Mouse (Mus musculus): Measurements from ENCODE around the gene Tatdn3. TPM values are rescaled to one million over a fixed set of nuclear protein-coding genes. Genes with fewer than 3 reads are reported as not detected.

Tatdn3 gene
- total RNA-seq, 4 experiments from 2014 or later, result 33.7 to 56.3 (median 49.8) TPM

GRCm38 (mm10) chr1:191075199-191075883 is 12.6 kb upstream of the Tatdn3 start:
- DNase-seq (ENCODE audit: low spot score in 2 of 2), result peak in 1 of 2 experiments; percentile 63

- DNase-seq (ENCODE audit: low spot score in 2 of 2), result no peak
Measured at GRCm38 (mm10) chr1:191073486-191073885, 10.8 kb upstream of the Tatdn3 start.

- peak in 1 of 2 experiments; percentile 18 for DNase-seq (ENCODE audit: low spot score in 2 of 2)
Measured at GRCm38 (mm10) chr1:191073001-191073400, 10.3 kb upstream of the Tatdn3 start.

- DNase-seq (ENCODE audit: low spot score in 2 of 2), result no peak
Measured at GRCm38 (mm10) chr1:191072329-191072913, 9.7 kb upstream of the Tatdn3 start.

GRCm38 (mm10) chr1:191071613-191072012 is 8.9 kb upstream of the Tatdn3 start:
- DNase-seq (ENCODE audit: low spot score in 2 of 2), result no peak

GRCm38 (mm10) chr1:191070259-191070658 is 7.5 kb upstream of the Tatdn3 start:
- no peak for DNase-seq (ENCODE audit: low spot score in 2 of 2)

- DNase-seq (ENCODE audit: low spot score in 2 of 2), result no peak
Measured at GRCm38 (mm10) chr1:191068377-191068776, 5.6 kb upstream of the Tatdn3 start.

- DNase-seq (ENCODE audit: low spot score in 2 of 2), result no peak
Measured at GRCm38 (mm10) chr1:191065188-191065587, 2.5 kb upstream of the Tatdn3 start.

GRCm38 (mm10) chr1:191064535-191064934 is 1.8 kb upstream of the Tatdn3 start:
- DNase-seq (ENCODE audit: low spot score in 2 of 2), result no peak

GRCm38 (mm10) chr1:191063700-191064099 is 968 bp upstream of the Tatdn3 start:
- DNase-seq (ENCODE audit: low spot score in 2 of 2), result no peak

- DNase-seq (ENCODE audit: low spot score in 2 of 2), result no peak
Measured at GRCm38 (mm10) chr1:191062241-191062780, 421 bp downstream of the Tatdn3 start.

- DNase-seq (ENCODE audit: low spot score in 2 of 2), result no peak
Measured at GRCm38 (mm10) chr1:191057461-191057860, 5.3 kb downstream of the Tatdn3 start.

- DNase-seq (ENCODE audit: low spot score in 2 of 2), result no peak
Measured at GRCm38 (mm10) chr1:191055533-191055873, 7.2 kb downstream of the Tatdn3 start.

- no peak for DNase-seq (ENCODE audit: low spot score in 2 of 2)
Measured at GRCm38 (mm10) chr1:191054870-191055532, 7.7 kb downstream of the Tatdn3 start.

GRCm38 (mm10) chr1:191053555-191053954 is 9.2 kb downstream of the Tatdn3 start:
- no peak for DNase-seq (ENCODE audit: low spot score in 2 of 2)

GRCm38 (mm10) chr1:191046231-191046824 is 16.4 kb downstream of the Tatdn3 start:
- DNase-seq (ENCODE audit: low spot score in 2 of 2), result no peak

GRCm38 (mm10) chr1:191045264-191045663 is 17.5 kb downstream of the Tatdn3 start:
- no peak for DNase-seq (ENCODE audit: low spot score in 2 of 2)

- no peak for DNase-seq (ENCODE audit: low spot score in 2 of 2)
Measured at GRCm38 (mm10) chr1:191042688-191043087, 20.0 kb downstream of the Tatdn3 start.

GRCm38 (mm10) chr1:191042106-191042505 is 20.6 kb downstream of the Tatdn3 start:
- DNase-seq (ENCODE audit: low spot score in 2 of 2), result no peak

GRCm38 (mm10) chr1:191041352-191041751 is 21.4 kb downstream of the Tatdn3 start:
- DNase-seq (ENCODE audit: low spot score in 2 of 2), result no peak

- no peak for DNase-seq (ENCODE audit: low spot score in 2 of 2)
Measured at GRCm38 (mm10) chr1:191037999-191038398, 24.7 kb downstream of the Tatdn3 start.

Measured in layer of hippocampus, adult 8-10 months (tissue).